Mouse (Mus musculus) regulatory T cell (primary cell): ENCODE measurements around the gene Trub2.

Experiments used
- in situ Hi-C: fragments of 300-600 bp; cut with MboI, MseI; formaldehyde crosslinking; loops from one replicate; pipeline ENCODE4 v1.15.1; 2025; ENCODE audit warnings: high pct_unique_total_duplicates

The Trub2 gene

DNA sequence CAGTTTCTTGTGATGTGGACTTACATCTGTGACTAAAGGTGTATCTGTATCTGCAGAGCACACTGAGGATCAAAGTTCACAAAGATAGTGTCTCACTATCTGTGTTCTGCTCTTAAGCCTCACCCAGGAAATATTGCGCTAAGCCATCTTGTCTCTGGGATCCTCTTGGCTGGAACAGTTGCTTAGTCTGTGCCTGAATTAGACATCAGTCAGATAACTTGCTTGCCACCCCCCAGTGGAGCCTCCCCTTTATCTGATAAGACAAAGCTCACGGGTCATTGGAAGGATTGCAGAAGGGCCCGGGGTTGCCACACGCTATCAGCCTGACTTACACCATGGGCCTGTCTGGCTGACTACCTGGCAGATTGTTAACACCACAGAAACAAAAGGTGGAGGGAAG, 15.0 kb downstream of the Trub2 start:
- in situ Hi-C loops, result no loop called here

DNA sequence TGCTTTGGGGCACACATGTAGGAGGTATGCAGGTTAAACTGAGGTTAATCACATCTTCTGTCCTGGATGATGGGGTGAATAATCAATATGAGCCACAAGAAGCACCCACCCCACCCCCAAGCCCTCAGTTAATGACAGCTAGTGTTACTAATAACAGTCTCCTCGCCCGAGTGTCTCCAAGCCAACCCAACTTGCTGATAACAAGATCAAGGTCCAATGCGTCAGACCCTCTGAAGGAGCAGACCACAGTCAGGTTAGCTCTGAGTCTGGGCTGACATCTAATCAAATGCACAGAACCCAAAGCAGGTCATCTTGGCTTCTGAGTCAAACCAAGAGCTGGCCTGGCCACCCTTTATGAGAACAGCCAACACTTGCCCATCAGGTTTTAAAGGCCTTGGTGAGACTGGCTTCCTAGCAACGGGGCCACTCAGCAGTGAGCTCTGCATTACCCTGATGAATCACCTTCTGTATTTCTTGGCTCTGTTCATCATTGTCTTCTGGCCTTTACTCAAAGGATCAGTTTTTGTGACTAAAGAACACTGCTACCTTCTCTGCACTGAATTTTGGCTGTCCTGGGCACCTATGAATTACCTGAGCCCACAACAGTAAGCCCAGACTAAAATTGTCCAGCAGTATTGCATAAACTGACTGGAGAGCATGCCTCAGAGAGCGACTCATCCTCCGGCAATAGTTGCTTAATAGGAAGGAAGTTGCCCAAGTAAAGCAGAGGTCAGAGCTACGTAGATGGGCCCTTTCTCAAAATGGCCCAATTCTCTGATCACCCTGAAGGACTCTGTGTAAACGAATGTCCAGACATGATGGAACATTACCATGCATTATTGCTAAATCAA, 16.5 kb downstream of the Trub2 start:
- in situ Hi-C loops, result no loop called here

DNA sequence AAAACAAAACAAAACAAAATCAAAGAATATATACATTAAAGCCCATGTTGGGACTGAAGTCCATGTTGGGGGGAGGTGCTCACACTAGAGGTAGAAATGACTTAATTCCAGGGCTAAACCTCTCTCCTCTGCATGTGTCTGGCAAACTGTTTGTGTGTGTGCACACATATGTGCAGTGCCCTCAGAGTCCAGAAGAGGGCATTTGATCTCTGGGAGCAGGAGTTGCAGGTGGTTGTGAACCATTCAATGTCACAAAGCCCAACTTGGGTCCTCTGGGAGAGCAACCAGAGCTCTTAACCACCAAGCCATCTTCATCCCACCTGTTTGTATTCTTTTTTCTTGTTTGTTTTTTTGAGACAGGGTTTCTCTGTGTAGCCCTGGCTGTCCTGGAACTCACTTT, 18.1 kb downstream of the Trub2 start:
- in situ Hi-C loops, result no loop called here

DNA sequence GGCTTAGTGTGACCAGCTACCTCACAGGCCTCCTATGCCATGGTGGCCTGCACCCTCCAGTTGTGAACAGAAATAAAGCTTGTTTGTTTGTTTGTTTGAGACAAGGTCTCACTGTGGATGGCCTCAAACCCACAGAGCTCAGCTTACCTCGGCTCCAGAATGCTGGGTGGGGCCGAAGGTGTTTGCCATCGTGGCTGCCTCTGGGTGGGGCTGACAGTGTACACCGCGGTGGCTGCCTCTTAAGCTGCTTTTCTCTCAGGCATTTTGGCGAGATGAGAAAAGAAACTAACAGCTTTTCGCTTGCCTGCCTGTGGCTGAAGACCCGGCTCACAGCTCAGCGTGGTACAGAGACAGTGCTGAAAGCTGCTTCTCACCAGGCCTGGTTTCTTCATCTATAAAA, 19.4 kb downstream of the Trub2 start:
- in situ Hi-C loops, result loop anchor here (5.0 kb wide), 1 partner anchor 88 kb away; no protein-coding TSS in a partner anchor

DNA sequence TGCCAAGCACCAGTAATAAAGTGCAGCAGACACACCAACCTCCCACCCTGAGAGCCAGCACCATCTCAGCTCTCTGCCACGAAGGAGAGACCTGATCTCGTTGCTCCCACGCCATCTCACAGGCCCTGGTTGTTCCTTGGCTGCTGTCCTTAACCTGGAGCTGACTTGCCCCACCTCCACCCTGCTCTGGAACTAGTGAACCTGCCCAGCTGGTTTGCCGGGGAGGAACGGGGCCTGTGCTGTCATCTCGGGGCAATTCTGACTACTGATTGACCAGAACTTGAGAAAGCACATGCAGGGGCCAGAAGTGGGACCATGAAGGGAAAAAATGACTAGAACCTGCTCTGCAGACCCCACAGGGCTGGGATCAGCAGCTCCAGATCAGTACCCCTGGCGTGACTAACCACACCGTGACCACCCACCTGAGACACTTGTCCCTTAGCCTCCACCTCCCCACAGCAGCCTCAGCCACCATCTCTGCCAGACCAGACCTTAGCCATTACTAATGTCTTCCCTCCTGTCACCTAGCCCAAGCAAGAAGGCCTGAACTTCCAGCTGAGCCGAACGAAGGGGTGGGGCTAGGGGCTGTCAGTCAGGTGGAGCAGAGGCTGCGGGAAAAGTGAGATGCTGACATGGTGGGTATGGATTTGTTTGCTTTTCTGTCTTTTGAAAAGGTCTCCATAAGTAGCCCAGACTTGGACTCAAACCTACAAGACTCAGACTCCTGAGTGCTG, 20.2 kb downstream of the Trub2 start:
- in situ Hi-C loops, result loop anchor here (5.0 kb wide), 1 partner anchor 89 kb away; no protein-coding TSS in a partner anchor

DNA sequence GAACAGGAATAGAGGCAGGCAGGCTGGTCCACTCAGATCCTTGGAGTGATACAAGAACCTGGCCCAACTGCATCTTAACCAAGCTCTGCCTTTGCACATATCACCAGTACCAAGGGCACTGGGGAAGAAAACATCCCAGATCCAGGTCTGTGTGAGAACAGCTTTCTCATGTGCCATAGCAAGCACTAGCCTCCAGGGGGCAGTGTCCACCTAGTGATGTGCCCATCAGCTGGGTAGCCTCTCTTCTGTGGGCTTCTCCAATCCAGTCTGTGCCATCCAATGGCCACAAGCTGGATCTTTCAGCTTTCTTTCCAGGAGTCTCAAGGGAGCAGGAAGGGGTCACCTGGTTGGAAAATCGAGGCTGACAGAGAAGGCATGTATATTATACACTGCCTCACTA, 23.5 kb downstream of the Trub2 start:
- in situ Hi-C loops, result loop anchor here (5.0 kb wide), 1 partner anchor 92 kb away; no protein-coding TSS in a partner anchor

DNA sequence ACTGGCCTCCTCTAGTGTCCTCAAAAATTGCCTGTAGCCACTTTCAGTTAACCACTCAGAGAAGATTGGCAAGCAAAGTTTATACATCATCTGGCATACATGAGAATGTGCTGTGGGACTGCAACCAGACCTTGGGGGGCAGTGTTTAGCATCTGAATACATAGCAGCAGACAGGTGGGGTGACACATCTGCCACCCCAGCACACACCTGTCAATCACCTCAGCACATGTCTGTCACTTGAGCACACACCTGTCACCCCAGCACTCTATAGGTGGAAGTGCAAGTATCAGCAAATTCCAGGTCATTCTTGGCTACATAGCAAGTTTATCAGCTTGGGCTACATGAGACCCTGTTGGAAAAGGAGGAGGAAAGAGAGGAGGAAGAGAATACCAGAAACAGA, 32.6 kb downstream of the Trub2 start:
- in situ Hi-C loops, result no loop called here

DNA sequence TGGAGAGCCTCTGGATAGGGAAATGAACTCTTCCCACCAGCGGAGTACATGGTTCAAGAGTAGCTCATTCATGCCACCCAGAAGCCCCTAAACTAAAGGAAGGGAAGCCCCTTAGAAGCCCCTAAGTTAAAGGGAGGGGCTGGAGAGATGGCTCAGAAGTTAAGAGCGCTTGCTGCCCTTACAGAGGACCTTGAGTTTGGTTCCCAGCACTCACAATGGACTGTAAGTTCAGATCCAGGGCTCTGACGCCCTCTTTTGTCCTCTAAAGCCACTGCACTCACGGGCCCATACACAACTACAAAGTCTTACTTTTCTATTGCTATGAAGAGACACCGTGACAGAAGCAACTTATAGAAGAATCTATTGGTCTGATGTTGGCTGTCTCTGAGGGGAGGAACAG, 35.9 kb downstream of the Trub2 start:
- in situ Hi-C loops, result no loop called here

DNA sequence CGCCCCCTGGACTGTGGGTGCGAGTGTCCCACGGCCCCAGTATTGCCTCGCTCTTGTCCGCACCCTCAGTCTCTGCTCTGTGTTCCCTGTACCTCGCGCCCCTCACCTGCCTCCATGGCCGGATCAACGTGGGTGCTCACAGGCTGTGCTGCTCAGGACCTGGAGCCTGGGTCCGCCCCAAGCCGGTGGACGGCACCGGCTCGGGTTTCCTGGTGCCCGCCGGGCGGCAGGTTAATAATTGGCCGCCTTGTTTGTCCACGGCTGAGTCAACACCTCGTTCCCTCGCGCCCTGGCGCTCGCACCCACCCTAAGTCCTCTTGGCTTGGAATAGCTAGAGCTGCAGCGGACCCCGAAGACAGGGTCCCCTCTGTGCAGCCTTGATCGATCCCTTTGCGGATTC, 36.8 kb downstream of the Trub2 start, which contains the start of gene Gm13420:
Gene Gm13420, minus strand, starts transcription at position 189 of the 400 bp plus-strand sequence.
- in situ Hi-C loops, result no loop called here

DNA sequence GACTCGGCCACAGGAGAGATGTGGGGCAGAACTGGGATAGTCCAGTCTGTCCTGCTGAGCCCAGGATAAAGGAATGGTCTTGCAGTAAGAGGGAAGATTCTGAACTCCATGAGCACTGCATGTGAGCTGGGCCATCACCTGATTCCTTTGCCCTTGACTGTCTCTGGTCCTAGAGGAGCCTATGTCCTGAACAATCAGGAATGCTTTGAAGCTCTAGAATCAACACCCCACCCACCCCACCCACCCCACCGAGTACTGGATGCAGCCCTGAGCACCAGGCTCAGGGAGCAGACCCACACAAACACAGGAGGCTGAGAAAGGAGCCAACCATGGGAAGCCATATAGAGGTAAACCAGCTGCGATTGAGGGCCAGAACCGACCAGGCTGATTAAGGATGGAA, 39.8 kb downstream of the Trub2 start:
- in situ Hi-C loops, result no loop called here

DNA sequence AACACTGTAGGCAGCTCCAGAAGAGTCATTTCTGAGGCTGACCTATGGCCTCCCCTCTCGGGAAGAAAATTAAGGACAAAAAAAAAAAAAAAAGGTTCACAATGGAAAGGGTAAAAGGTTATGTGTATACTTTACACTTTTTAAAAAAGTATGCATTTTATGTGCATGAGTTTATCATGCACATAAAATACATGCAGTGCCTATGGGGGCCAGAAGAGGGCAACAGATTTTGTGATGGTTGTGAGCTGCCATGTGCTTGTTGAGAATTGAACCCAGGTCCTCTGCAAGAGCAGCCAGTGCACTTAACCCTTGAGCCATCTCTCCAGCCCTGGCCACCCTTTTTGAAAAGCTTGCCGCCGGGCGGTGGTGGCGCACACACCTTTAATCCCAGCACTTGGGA, 40.5 kb downstream of the Trub2 start:
- in situ Hi-C loops, result no loop called here

DNA sequence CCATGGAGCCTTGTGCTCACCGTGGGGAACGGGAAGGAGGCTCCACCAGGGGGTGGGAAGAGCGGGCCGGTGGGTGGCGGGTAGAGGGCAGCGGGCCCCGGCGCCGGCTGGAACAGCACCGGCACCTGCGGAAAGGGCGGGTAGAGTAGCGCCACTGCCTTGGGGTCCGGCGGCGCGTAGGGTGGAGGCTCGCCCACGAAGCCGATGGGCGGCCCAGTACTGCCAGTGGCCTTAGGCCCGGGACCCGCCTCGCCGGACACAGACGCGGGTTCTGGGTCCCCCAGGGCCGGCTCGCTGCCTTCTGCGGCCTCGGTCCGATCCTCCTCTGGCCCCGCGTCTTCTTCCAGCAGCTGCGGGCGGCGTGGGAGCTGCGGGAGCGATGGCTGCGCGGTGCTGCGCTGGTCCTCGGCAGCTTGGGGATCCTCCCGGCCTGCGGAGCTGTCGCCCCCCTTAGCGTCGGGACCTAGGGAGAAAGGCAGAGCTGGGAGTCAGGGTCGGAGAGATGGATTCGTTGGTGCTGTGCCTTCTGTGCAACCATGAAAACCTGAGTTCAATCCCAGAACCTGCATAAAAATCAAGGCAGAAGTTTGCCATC, 41.0 kb downstream of the Trub2 start:
- in situ Hi-C loops, result no loop called here

DNA sequence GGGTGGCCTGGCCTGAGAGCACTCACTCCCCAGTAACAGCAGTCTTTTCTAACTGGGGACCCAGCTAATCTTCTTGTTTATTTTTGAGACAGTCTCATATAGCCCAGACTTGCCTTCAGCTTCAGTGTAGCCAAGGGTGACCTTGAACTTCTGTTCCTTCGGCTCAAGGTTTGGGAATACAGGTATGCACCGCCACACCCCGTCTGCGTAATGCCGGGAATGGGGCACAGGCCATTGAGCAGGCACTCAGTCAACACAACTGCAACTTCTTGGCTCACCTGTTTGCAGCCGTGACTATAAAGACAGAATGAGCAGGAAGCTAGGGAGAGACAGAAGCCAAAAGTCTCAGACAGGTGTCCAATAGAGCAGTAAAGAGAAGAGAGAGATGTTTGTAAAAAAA, 44.0 kb downstream of the Trub2 start:
- in situ Hi-C loops, result no loop called here

DNA sequence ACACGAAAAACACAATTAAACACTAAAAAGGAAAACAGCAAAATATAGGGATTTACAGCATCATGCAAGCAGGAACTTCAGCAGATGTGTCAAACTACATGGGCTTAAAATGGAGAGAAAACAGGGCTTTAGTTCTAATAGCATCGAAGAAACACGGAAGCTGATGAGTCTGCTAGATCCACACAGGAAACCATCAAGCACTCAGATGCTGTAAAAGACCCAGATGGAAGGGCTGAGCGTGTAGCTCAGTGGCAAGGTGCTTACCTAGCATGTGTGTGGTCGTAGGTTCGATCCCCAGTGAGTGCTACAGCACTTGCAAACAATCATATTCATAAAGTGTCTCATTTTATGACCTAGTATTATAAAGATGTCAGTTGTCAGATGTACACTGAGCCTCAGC, 47.1 kb downstream of the Trub2 start:
- in situ Hi-C loops, result no loop called here

DNA sequence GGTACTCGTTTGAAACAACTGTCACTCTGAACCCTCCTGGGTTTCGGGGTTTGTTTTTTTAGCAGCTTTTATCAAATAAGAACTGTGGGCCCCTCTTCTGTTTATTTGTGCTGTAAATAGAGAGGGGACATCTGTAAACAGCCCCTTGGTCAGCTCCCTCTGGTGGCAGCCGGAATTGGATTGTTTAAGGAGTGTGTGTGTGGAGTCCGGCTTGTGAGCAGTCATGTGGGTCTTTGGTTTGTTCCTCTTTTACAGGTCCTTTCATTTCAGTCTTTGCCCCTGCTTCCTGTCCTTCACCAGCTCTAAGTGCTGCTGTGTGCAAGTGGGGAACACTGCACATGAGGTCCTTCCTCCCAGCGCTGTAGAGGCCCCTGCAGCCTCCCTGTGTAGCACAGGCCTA, 48.9 kb downstream of the Trub2 start:
- in situ Hi-C loops, result no loop called here

DNA sequence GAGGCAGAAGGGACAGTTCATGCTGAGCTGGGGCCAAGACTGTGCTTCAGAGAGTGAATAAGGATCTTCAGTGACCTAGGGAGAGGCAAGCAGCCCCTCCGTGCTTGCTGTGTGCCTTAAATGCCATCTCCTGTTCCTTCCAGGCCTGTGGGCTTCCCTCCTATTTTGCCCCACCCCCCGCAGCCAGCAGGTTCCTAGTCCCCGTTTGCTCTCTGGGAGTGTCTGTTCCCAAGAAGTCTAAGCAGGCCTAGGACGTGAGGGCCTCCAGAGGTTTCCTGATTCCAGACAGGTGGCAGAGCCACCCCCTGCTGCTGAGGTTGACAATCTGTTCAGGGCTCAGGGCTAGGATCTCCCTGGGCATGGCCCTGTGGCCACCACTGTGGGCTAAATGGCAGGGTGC, 49.5 kb downstream of the Trub2 start:
- in situ Hi-C loops, result no loop called here

DNA sequence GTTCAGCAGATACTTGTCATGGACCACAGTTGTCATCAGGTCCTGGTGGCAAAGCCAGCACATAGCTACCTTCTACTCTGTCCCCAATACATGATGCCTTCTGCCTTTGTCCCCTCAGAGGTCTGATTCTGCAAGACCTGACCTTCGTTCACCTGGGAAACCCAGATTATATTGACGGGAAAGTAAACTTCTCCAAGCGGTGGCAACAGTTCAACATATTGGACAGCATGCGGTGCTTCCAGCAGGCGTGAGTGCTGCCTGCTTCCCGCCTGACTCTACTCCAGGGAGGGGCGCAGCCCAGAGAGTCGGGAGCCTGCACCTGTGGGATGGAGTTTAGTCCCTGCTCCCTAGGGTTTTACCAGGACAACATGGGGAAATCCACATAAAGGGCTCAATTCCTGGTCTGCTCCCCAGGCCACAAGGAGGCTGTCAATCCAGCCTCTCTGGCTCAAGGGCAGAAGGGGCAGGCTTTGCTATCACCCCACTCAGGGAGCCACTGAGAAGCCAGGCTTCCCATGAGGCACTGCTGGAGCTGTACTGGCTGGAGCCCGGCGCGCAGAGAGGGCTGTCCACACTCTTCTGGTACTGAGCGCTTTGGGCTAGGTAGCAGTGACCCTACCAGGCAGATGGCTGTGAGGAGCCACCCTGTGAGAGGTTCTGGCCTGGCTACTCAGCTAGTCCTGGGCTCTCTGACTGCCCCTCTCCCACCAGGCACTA, 50.9 kb downstream of the Trub2 start:
- in situ Hi-C loops, result no loop called here

DNA sequence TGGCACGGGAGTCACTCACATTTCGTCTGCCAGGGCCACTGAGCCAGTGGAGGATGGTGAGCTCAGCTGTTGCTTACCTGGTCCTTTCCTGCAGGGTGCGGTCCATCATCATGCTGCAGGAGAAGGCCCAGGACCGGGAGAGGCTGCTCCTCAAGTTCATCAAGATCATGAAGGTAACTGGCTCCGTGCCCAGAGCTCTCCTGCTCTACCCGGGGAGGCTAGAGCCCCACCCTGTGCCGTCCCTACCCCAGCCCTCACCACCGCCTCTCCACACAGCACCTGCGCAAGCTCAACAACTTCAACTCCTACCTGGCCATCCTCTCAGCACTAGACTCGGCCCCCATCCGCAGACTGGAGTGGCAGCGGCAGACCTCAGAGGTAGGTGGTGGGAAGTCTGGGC, 52.6 kb downstream of the Trub2 start:
- in situ Hi-C loops, result no loop called here

DNA sequence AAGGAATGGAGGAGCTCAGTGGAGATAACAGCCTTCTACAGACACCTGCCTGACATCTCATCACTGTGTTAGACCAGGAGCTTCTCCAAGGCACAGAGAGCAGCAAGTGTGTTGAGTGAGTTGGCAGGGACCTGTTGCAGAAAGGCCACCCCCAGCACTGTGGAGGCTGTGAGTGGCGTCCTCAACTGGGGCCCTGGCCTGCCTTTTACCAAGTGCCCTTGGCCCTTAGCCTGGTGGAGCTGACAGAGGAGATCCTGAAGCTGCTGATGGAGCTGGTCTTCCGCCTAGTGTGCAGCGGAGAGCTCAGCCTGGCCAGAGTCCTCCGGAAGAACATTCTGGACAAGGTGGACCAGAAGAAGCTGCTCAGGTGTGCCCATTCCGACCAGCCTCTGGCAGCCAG, 55.0 kb downstream of the Trub2 start:
- in situ Hi-C loops, result no loop called here

DNA sequence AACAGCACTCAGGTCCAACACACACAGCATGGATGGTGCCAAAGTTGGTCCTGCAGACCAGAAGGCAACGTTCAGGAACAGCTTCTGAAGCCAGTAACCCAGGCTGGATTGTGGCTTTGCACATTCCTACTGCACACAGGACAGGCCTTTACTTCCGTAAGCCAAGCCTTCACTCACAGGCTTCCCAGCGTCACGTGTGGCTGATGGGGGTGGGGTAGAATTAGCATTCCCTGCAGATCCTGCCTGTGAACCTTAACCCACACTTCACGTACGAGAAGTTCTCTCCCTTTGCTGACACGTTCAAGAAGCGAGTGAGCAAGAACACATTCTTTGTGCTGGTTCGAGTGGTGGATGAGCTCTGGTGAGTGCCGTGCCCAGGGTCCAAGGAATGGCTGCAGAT, 55.7 kb downstream of the Trub2 start:
- in situ Hi-C loops, result no loop called here

DNA sequence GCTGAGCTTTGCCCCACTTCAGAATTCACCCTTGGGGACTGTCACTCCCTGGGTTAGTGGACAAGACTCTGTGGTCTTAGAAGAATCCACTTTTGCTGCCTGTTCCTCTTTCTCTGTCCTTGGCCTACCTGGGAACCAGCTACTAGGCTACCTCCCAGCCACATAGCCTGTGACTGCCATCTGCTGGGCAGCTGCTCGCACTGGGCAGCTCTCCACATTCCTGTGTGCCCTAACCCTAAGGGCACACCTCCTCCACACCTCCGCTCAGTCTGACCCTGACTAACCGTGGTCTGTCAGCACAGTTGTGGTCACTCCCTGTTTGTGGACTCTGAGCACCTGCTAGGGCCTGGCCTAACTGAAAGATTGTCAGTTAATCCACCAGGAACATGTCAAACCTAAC, 56.8 kb downstream of the Trub2 start:
- in situ Hi-C loops, result no loop called here

DNA sequence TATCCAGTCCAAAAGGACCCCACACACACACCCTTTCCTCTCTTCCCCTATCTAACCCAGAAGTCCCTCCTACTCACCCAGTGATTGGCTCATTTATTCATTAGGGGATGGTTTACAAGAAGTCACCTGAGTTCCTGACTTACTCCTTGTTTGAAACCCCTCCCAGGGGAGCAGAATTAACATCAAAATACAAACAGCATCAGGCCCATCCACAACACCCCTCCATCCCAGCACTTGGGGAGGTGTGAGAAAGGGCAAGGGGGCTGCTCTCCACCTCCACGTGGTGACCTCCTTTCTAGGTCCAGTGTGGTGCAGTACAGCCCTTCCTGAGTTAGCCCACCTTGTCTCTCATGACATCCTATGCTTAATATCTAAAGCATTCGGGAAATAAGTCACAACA, 58.8 kb downstream of the Trub2 start:
- in situ Hi-C loops, result no loop called here
